11 mouse cellular contexts compared by ENCODE assay signal in the genomic region with DNA sequence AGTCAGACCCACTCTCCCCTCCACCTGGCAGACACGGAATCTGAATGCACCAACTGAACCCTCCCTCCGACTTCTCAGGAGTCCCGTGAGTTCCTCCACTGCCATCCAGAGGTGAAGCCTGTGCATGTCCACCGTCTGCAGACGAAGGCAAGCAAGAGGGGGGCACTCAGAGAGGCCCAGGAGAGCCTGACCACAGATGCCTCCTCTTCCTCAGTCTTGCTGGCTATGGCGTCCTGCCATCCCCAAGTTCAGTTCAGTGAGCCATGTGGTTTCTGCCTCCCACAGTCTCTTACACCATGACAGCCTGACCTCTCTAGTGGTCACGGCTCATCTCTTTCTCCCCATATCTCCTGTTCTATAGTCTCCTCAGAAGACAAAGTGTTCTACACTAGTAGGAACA. TPM values are rescaled to one million over a fixed set of nuclear protein-coding genes. Genes with fewer than 3 reads are reported as not detected.
DNase-seq lines count a peak whose midpoint lies in the region; ATAC-seq and TF ChIP-seq lines count a peak whose summit lies in the region.
"Had no signal": no experiment of that assay in that cellular context is flagged by ENCODE, and none has a peak within 500 bp of the region (broad histone marks: within the 10 kb centered on the region; RNA-seq: fewer than 3 reads in every experiment).

No protein-coding gene starts in this region.

- no peaks in the 10 kb centered on the region for H3K9me3 ChIP-seq in kidney, embryonic 16.5 days (ENCODE audit: low read length)
- H3K9me3 ChIP-seq in liver, embryonic 14.5 days (ENCODE audit: control insufficient read depth, low read length), result no peaks in the 10 kb centered on the region
- no peaks in the 10 kb centered on the region for H3K9me3 ChIP-seq in stomach, embryonic 16.5 days (replicated peaks; ENCODE audit: control insufficient read depth, low read length)
- H3K9me3 ChIP-seq in forebrain, embryonic 14.5 days (replicated peaks; ENCODE audit: control insufficient read depth, low read length), result no peaks in the 10 kb centered on the region
- H3K9me3 ChIP-seq: embryonic facial prominence, embryonic 12.5 days had no signal

- no peak overlapping the region for H3K4me3 ChIP-seq in kidney, embryonic 16.5 days (ENCODE audit: low read length)
- no peak overlapping the region for H3K4me3 ChIP-seq in bone marrow macrophage, adult 2 months (ENCODE audit: insufficient read depth, low read length)
- H3K4me3 ChIP-seq in liver, embryonic 14.5 days (ENCODE audit: insufficient read depth in 1 of 2, low read depth in 2 of 2, low read length in 2 of 2), result no peak overlapping the region
- H3K4me3 ChIP-seq in stomach, embryonic 16.5 days (replicated peaks; ENCODE audit: low read length), result no peak overlapping the region
- no peak overlapping the region for H3K4me3 ChIP-seq in forebrain, embryonic 14.5 days (ENCODE audit: low read depth, low read length)
- H3K4me3 ChIP-seq: embryonic facial prominence, embryonic 12.5 days had no signal

- peaks cover 37% of the 10 kb centered on the region for H3K36me3 ChIP-seq in kidney, embryonic 16.5 days (ENCODE audit: insufficient read depth, low read length)
- H3K36me3 ChIP-seq in liver, embryonic 14.5 days (replicated peaks; ENCODE audit: control insufficient read depth, insufficient read depth, low read depth), result no peaks in the 10 kb centered on the region; the same call in 1 of the 2 replicates
- H3K36me3 ChIP-seq in stomach, embryonic 16.5 days (ENCODE audit: control insufficient read depth, insufficient read depth, low read length), result peaks cover 4% of the 10 kb centered on the region
- peaks cover 67% of the 10 kb centered on the region for H3K36me3 ChIP-seq in forebrain, embryonic 14.5 days (ENCODE audit: control insufficient read depth, insufficient read depth, low read length)

- peaks cover 31% of the 10 kb centered on the region for H3K4me1 ChIP-seq in kidney, embryonic 16.5 days (ENCODE audit: insufficient read depth, low read length)
- H3K4me1 ChIP-seq in bone marrow macrophage, adult 2 months (ENCODE audit: control insufficient read depth, insufficient read depth, low read length), result peaks cover 46% of the 10 kb centered on the region
- H3K4me1 ChIP-seq in liver, embryonic 14.5 days (replicated peaks; ENCODE audit: control insufficient read depth in 2 of 2, insufficient read depth in 2 of 2, low read length in 1 of 2), result peaks cover 0 to 18% of the 10 kb centered on the region in 2 experiments; a peak in 2 of 4 replicates
- H3K4me1 ChIP-seq in stomach, embryonic 16.5 days (ENCODE audit: control insufficient read depth, insufficient read depth, low read length), result peaks cover 12% of the 10 kb centered on the region; the same call in 1 of the 2 replicates
- H3K4me1 ChIP-seq in forebrain, embryonic 14.5 days (ENCODE audit: control insufficient read depth, insufficient read depth, low read length), result no peaks in the 10 kb centered on the region

- TF ChIP-seq EP300 in liver, embryonic 14.5 days (IDR thresholded peaks at IDR 0.05; ENCODE audit: low read depth), result no peak

- H3K9ac ChIP-seq in kidney, embryonic 16.5 days (replicated peaks; ENCODE audit: low read length), result no peak overlapping the region
- no peak overlapping the region for H3K9ac ChIP-seq in liver, embryonic 14.5 days (replicated peaks)
- no peak overlapping the region for H3K9ac ChIP-seq in stomach, embryonic 16.5 days (ENCODE audit: low read length)
- no peak overlapping the region for H3K9ac ChIP-seq in forebrain, embryonic 14.5 days (ENCODE audit: low read length)
- H3K9ac ChIP-seq: embryonic facial prominence, embryonic 12.5 days had no signal

- H3K4me2 ChIP-seq in kidney, embryonic 16.5 days (replicated peaks; ENCODE audit: low read depth, low read length), result no peak overlapping the region
- H3K4me2 ChIP-seq in liver, embryonic 14.5 days (ENCODE audit: low read depth), result no peak overlapping the region
- H3K4me2 ChIP-seq in stomach, embryonic 16.5 days (ENCODE audit: low read depth, low read length), result no peak overlapping the region
- H3K4me2 ChIP-seq in forebrain, embryonic 14.5 days (ENCODE audit: low read length), result no peak overlapping the region
- H3K4me2 ChIP-seq: embryonic facial prominence, embryonic 12.5 days had no signal

- no peak for TF ChIP-seq POLR2A in bone marrow macrophage, adult 2 months (IDR thresholded peaks at IDR 0.05; ENCODE audit: borderline replicate concordance, low read depth, low read length)

- 0 out of 2 replicates have a peak overlapping the region, but pooled peaks have one; percentile 45 for H3K27ac ChIP-seq in kidney, embryonic 16.5 days (ENCODE audit: low read length)
- peak overlapping the region; percentile 34 for H3K27ac ChIP-seq in bone marrow macrophage, adult 2 months (ENCODE audit: insufficient read depth, low read depth, low read length)
- H3K27ac ChIP-seq in liver, embryonic 14.5 days, result no peak overlapping the region
- H3K27ac ChIP-seq in stomach, embryonic 16.5 days (ENCODE audit: low read length), result 0 out of 2 replicates have a peak overlapping the region, but pooled peaks have one; percentile 14
- H3K27ac ChIP-seq in forebrain, embryonic 14.5 days (ENCODE audit: low read depth, low read length), result no peak overlapping the region
- H3K27ac ChIP-seq: embryonic facial prominence, embryonic 12.5 days had no signal

- peak; percentile 35; the same call in 1 of the 2 replicates for ATAC-seq in kidney, embryonic 16.5 days (ENCODE audit: low FRiP score, low TSS enrichment)
- no peak for ATAC-seq in liver, embryonic 14.5 days (ENCODE audit: insufficient read depth)
- no peak for ATAC-seq in stomach, embryonic 16.5 days (ENCODE audit: insufficient read depth, low FRiP score)
- no peak for ATAC-seq in forebrain, embryonic 14.5 days
- ATAC-seq: forebrain, embryonic 16.5 days had no signal

- 57% methylated on average over 7 of the region's 7 CpGs for WGBS in kidney, embryonic 16.5 days
- 49% methylated on average over 7 of the region's 7 CpGs for WGBS in liver, embryonic 14.5 days (ENCODE audit: insufficient replicate concordance)
- 67% methylated on average over 7 of the region's 7 CpGs for WGBS in stomach, embryonic 16.5 days
- 82% methylated on average over 7 of the region's 7 CpGs for WGBS in forebrain, embryonic 14.5 days

- DNase-seq in kidney, adult 8-10 months, result no peak
- no peak for DNase-seq in liver, embryonic 14.5 days (ENCODE audit: low read depth in 3 of 3, low spot score in 3 of 3)
- DNase-seq in embryo, embryonic 11 days, result no peak
- no peak for DNase-seq in forebrain, embryonic 14.5 days (ENCODE audit: low spot score)
- DNase-seq: kidney, postnatal 14 days had no signal

- no peaks in the 10 kb centered on the region for H3K27me3 ChIP-seq in kidney, embryonic 16.5 days (ENCODE audit: insufficient read depth, low read length)
- no peaks in the 10 kb centered on the region for H3K27me3 ChIP-seq in liver, embryonic 14.5 days (ENCODE audit: control insufficient read depth, insufficient read depth, low read length)
- H3K27me3 ChIP-seq in stomach, embryonic 16.5 days (ENCODE audit: control insufficient read depth, insufficient read depth, low read length), result no peaks in the 10 kb centered on the region
- H3K27me3 ChIP-seq in forebrain, embryonic 14.5 days (replicated peaks; ENCODE audit: control insufficient read depth, insufficient read depth, low read length), result no peaks in the 10 kb centered on the region
- H3K27me3 ChIP-seq: embryonic facial prominence, embryonic 12.5 days had no signal

- no peak for TF ChIP-seq CTCF in bone marrow macrophage, adult 2 months (IDR thresholded peaks at IDR 0.05; ENCODE audit: low read depth, low read length)
- TF ChIP-seq CTCF in liver, embryonic 14.5 days (IDR thresholded peaks at IDR 0.05; ENCODE audit: low read depth), result peak; percentile 21; the same call in 1 of the 2 replicates

RNA-seq across cellular contexts. Expression of gene Camk2g, which starts 9.2 kb away (rescaled TPM):
- polyA plus RNA-seq in kidney, embryonic 16.5 days (2015; fragmentation: Nextera tagmentation; extraction: Ambion mirVana), result 41.7 and 46.0 TPM in 2 replicates
- polyA plus RNA-seq in bone marrow macrophage, adult 2 months (2012; ENCODE audit: insufficient read depth, insufficient read length, missing spikeins), result 18.2 and 24.6 TPM in 2 replicates
- polyA plus RNA-seq in liver, embryonic 14.5 days (2012; rRNA removed), result 4.5 and 5.4 TPM in 2 replicates
- 3.9 and 7.2 TPM in 2 replicates for polyA plus RNA-seq in liver, embryonic 14.5 days (2014; fragmentation: Nextera tagmentation; extraction: Ambion mirVana)
- 43.7 and 45.3 TPM in 2 replicates for polyA plus RNA-seq in stomach, embryonic 16.5 days (2015; fragmentation: Nextera tagmentation; extraction: Ambion mirVana)
- polyA plus RNA-seq in forebrain, embryonic 14.5 days (2014; fragmentation: Nextera tagmentation; extraction: Ambion mirVana), result 82.6 and 110 TPM in 2 replicates

RNA-seq across cellular contexts. Expression of gene Ndst2, which starts 50.3 kb away (rescaled TPM):
- 31.6 and 33.5 TPM in 2 replicates for polyA plus RNA-seq in kidney, embryonic 16.5 days (2015; fragmentation: Nextera tagmentation; extraction: Ambion mirVana)
- polyA plus RNA-seq in bone marrow macrophage, adult 2 months (2012; ENCODE audit: insufficient read depth, insufficient read length, missing spikeins), result 60.1 and 63.9 TPM in 2 replicates
- 22.8 and 22.9 TPM in 2 replicates for polyA plus RNA-seq in liver, embryonic 14.5 days (2012; rRNA removed)
- polyA plus RNA-seq in liver, embryonic 14.5 days (2014; fragmentation: Nextera tagmentation; extraction: Ambion mirVana), result 13.2 and 15.9 TPM in 2 replicates
- polyA plus RNA-seq in stomach, embryonic 16.5 days (2015; fragmentation: Nextera tagmentation; extraction: Ambion mirVana), result 23.7 and 24.4 TPM in 2 replicates
- polyA plus RNA-seq in forebrain, embryonic 14.5 days (2014; fragmentation: Nextera tagmentation; extraction: Ambion mirVana), result 12.5 and 14.2 TPM in 2 replicates

RNA-seq across cellular contexts. Expression of gene Plau, which starts 51.8 kb away (rescaled TPM):
- 21.7 and 21.8 TPM in 2 replicates for polyA plus RNA-seq in kidney, embryonic 16.5 days (2015; fragmentation: Nextera tagmentation; extraction: Ambion mirVana)
- polyA plus RNA-seq in bone marrow macrophage, adult 2 months (2012; ENCODE audit: insufficient read depth, insufficient read length, missing spikeins), result 16.7 and 18.6 TPM in 2 replicates
- 0.74 and 1.3 TPM in 2 replicates for polyA plus RNA-seq in liver, embryonic 14.5 days (2012; rRNA removed)
- 0.43 and 0.57 TPM in 2 replicates for polyA plus RNA-seq in liver, embryonic 14.5 days (2014; fragmentation: Nextera tagmentation; extraction: Ambion mirVana)
- polyA plus RNA-seq in stomach, embryonic 16.5 days (2015; fragmentation: Nextera tagmentation; extraction: Ambion mirVana), result 1.9 and 2.8 TPM in 2 replicates
- 0.21 and 0.47 TPM in 2 replicates for polyA plus RNA-seq in forebrain, embryonic 14.5 days (2014; fragmentation: Nextera tagmentation; extraction: Ambion mirVana)
- polyA plus RNA-seq: activated CD4-positive, CD25-positive, alpha-beta regulatory T cell, adult 4 months had no signal

Comparison
In these comparisons a context has a peak if more than half of its experiments do, and no peak if none do; other contexts are left out.
1. H3K27ac ChIP-seq: peak in kidney, embryonic 16.5 days (single experiment), bone marrow macrophage, adult 2 months (single experiment) and stomach, embryonic 16.5 days (single experiment); none in liver, embryonic 14.5 days (single experiment) and forebrain, embryonic 14.5 days (single experiment).